Mouse (Mus musculus) testis, adult 2 months (tissue): ENCODE results near the gene As3mt. TPM values are rescaled to one million over a fixed set of nuclear protein-coding genes. Genes with fewer than 3 reads are reported as not detected.

Source experiments
- H3K27ac ChIP-seq: fragments of 200-500 bp; 2 replicates; pipeline ENCODE4 v1.5.1; 2012; ENCODE audit warnings: low read depth, low read length; ENCODE audit not compliant: control insufficient read depth, insufficient read depth
- H3K27me3 ChIP-seq: fragments of 200-500 bp; 2 replicates; pipeline ENCODE4 v1.6.1; 2012; ENCODE audit warnings: mild to moderate bottlenecking, low read length, moderate library complexity; ENCODE audit not compliant: control insufficient read depth, insufficient read depth
- H3K36me3 ChIP-seq: fragments of 200-500 bp; 2 replicates; pipeline ENCODE4 v1.6.1; 2012; ENCODE audit warnings: mild to moderate bottlenecking, low read length; ENCODE audit not compliant: control insufficient read depth, insufficient read depth
- H3K4me1 ChIP-seq: fragments of 200-500 bp; 2 replicates; pipeline ENCODE4 v1.6.1; 2012; ENCODE audit warnings: low read length; ENCODE audit not compliant: control insufficient read depth, insufficient read depth
- H3K4me3 ChIP-seq: fragments of 200-500 bp; 2 replicates; pipeline ENCODE4 v1.5.1; 2012; ENCODE audit warnings: low read depth, mild to moderate bottlenecking, low read length, moderate library complexity, mixed read lengths; ENCODE audit not compliant: control insufficient read depth
- CTCF ChIP-seq: fragments of 200-500 bp; IDR thresholded peaks from 2 replicates; pipeline ENCODE4 v1.5.1; 2012; ENCODE audit warnings: low read depth, mild to moderate bottlenecking, inconsistent platforms, low read length, moderate library complexity; ENCODE audit not compliant: control insufficient read depth, insufficient read depth, insufficient replicate concordance
- POLR2A ChIP-seq: fragments of 200-500 bp; IDR thresholded peaks from 2 replicates; pipeline ENCODE4 v1.6.1; 2012; ENCODE audit warnings: low read depth, mild to moderate bottlenecking, inconsistent platforms, low read length, moderate library complexity; ENCODE audit not compliant: control insufficient read depth
- polyA plus RNA-seq: library from polyadenylated mRNA; depleted of rRNA; stranded (reverse); fragments of >200 nt; gene quantifications from 2 replicates; pipeline ENCODE4 v1.2.3, GENCODE M21; 2012

Gene As3mt
- polyA plus RNA-seq, 1 experiment = 12.1 TPM

DNA sequence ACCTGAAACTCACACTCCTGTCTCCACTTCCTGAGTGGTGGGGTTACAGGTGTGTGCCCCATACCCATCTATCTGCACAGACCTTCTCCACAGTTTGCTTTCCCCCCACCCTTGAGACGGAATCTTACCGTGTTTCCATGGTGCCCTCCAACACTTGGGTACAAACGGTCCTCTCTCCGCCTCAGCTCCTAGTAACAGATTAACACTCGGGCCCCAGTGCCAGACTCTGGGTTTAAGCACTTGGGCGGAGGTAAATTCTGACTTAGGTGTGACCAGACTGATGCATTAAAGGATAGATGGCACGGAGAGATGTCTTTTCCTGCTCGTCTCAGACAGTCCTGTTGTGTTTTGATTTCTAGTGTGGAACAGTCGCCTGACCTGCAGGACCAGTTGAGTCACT, 6.1 kb upstream of the As3mt start:
- peak overlapping the region; percentile 89 for H3K27ac ChIP-seq
- H3K4me1 ChIP-seq = peaks cover 11% of the 10 kb centered on the region
- peak overlapping the region; percentile 85 for H3K4me3 ChIP-seq
- peaks cover 1% of the 10 kb centered on the region; the same call in 1 of the 2 replicates for H3K36me3 ChIP-seq
- no peaks in the 10 kb centered on the region for H3K27me3 ChIP-seq
- TF ChIP-seq POLR2A (peak; percentile 58; the same call in 1 of the 2 replicates), CTCF (no peak)

DNA sequence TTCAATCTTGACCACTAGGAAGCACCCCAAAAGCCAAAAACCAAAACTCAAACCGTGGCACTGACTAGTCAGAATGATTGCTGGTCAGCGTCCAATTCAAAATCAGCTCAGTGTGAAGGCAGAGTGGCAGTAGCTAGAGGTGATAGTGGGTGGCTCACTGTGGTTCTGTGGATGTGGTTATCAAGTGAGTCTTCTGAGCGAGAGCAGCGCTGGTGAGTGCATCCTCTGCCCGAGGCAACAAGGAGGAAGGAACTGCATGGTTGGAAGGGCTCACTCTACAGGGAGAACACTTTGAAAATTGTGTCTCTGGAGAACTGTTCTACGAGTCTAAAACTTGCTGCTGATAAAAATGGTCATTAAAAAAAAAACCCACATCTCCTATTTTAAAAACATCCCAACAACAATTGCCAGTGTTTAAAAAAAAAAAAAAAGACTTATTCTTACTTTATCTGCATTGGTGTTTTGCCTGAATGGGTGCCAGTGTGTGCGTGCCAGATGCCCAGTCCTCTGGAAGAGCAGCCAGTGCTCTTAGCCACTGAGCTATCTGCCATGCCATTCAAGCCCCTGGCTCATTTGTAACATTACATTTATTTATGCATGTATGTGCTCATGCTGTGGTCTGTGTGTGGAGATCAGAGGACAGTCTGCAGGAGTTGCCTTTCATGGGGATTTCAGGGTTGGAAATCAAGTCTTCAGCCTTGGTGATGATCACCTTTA, 1.3 kb upstream of the As3mt start:
- Histone ChIP-seq H3K4me1 (peaks cover 15% of the 10 kb centered on the region), H3K27ac (no peak overlapping the region), H3K27me3 (no peaks in the 10 kb centered on the region), H3K36me3 (peaks cover 1% of the 10 kb centered on the region; the same call in 1 of the 2 replicates), H3K4me3 (no peak overlapping the region)
- TF ChIP-seq POLR2A (no peak), CTCF (no peak)

GRCm38 (mm10) chr19:46706540-46707295, 540 bp upstream of the As3mt start:
- Histone ChIP-seq H3K4me3 (peak overlapping the region; percentile 87; the same call in 1 of the 2 replicates), H3K27ac (peak overlapping the region; percentile 3; the same call in 1 of the 2 replicates), H3K36me3 (no peaks in the 10 kb centered on the region), H3K27me3 (no peaks in the 10 kb centered on the region), H3K4me1 (peaks cover 10% of the 10 kb centered on the region)
- no peak for TF ChIP-seq POLR2A

GRCm38 (mm10) chr19:46710614-46711013, 3.4 kb downstream of the As3mt start:
- Histone ChIP-seq H3K4me3 (no peak overlapping the region), H3K27ac (no peak overlapping the region), H3K27me3 (no peaks in the 10 kb centered on the region), H3K4me1 (peaks cover 10% of the 10 kb centered on the region), H3K36me3 (no peaks in the 10 kb centered on the region)
- TF ChIP-seq POLR2A (no peak), CTCF (no peak)

GRCm38 (mm10) chr19:46714234-46714633, 7.0 kb downstream of the As3mt start:
- H3K27ac ChIP-seq = no peak overlapping the region
- H3K4me1 ChIP-seq = no peaks in the 10 kb centered on the region
- no peaks in the 10 kb centered on the region for H3K36me3 ChIP-seq
- no peaks in the 10 kb centered on the region for H3K27me3 ChIP-seq
- TF ChIP-seq POLR2A (no peak), CTCF (no peak)
- H3K4me3 ChIP-seq = no peak overlapping the region

GRCm38 (mm10) chr19:46715016-46715415, 7.8 kb downstream of the As3mt start:
- H3K27ac ChIP-seq = no peak overlapping the region
- no peak overlapping the region for H3K4me3 ChIP-seq
- TF ChIP-seq CTCF (no peak), POLR2A (no peak)
- no peaks in the 10 kb centered on the region for H3K4me1 ChIP-seq
- peaks cover 3% of the 10 kb centered on the region for H3K36me3 ChIP-seq
- no peaks in the 10 kb centered on the region for H3K27me3 ChIP-seq

DNA sequence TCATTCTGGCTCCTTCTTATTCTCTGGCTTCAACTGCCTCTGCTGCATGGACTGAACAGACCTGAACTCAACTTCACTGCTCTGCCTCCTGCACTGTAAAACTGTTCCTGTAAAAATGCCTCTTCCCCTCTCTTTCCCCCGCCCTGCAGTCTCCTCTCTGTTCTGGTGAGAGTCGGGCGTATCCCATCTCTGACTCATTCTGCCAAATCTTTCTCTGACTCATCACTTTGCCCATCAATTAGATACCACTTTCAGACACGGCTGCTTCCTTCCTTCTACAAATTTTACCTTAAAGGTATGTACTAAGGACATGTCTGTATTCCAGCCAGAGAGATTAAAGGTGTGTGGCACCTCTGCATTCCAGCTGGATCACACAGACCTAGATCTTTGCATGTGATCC, 10.9 kb downstream of the As3mt start:
- TF ChIP-seq CTCF = no peak
- no peak for TF ChIP-seq POLR2A
- H3K27ac ChIP-seq = no peak overlapping the region
- no peaks in the 10 kb centered on the region for H3K4me1 ChIP-seq
- peaks cover 6% of the 10 kb centered on the region for H3K36me3 ChIP-seq
- no peak overlapping the region for H3K4me3 ChIP-seq
- H3K27me3 ChIP-seq = no peaks in the 10 kb centered on the region
